Mouse (Mus musculus) kidney, adult 2 months (tissue): ENCODE measurements at regions not wholly inside any gene's neighbourhood (a gene's known extent, or its start where the extent isn't known, plus 50 kb on each side); places are given as distances from the start of the nearest gene placed in this dataset.

Experiments
- DNase-seq: peaks from one replicate; pipeline ENCODE4 v3.0.0; 2021
- H3K27ac ChIP-seq: fragments of 200-500 bp; 2 replicates; pipeline ENCODE4 v1.5.1; 2012; ENCODE audit warnings: low read depth, low read length, control low read depth, inconsistent platforms; ENCODE audit not compliant: insufficient read depth
- H3K27me3 ChIP-seq: fragments of 200-500 bp; replicated peaks from 2 replicates; pipeline ENCODE4 v1.6.1; 2012; ENCODE audit warnings: mild to moderate bottlenecking, moderate library complexity, low read length, inconsistent platforms; ENCODE audit not compliant: control insufficient read depth, insufficient read depth
- H3K36me3 ChIP-seq: fragments of 200-500 bp; 2 replicates; pipeline ENCODE4 v1.6.1; 2012; ENCODE audit warnings: mild to moderate bottlenecking, moderate library complexity, low read length, inconsistent platforms; ENCODE audit not compliant: control insufficient read depth, insufficient read depth
- H3K4me1 ChIP-seq: fragments of 200-500 bp; 2 replicates; pipeline ENCODE4 v1.6.1; 2011; ENCODE audit warnings: low read length; ENCODE audit not compliant: control insufficient read depth, insufficient read depth
- H3K4me3 ChIP-seq: fragments of 200-500 bp; 2 replicates; pipeline ENCODE4 v1.5.1; 2011; ENCODE audit warnings: mild to moderate bottlenecking, low read depth, low read length, control low read depth; ENCODE audit not compliant: insufficient read depth
- CTCF ChIP-seq: fragments of 200-500 bp; conservative IDR thresholded peaks from 2 replicates; pipeline ENCODE4 v1.5.1; 2011; ENCODE audit warnings: low read depth, mild to moderate bottlenecking, control low read depth, low read length, moderate library complexity, mixed read lengths; ENCODE audit not compliant: insufficient read depth, insufficient read length
- POLR2A ChIP-seq: fragments of 200-500 bp; IDR thresholded peaks from one replicate; pipeline ENCODE4 v1.6.1; 2011; ENCODE audit warnings: low read depth, low read length, control low read depth
- WGBS: fragments of 180-500 bp; shearing (Covaris S2); methylation state at CpG from one replicate; pipeline ENCODE4 v1.1.7; 2018; 5-methylcytosine and 5-hydroxymethylcytosine counted together

DNA sequence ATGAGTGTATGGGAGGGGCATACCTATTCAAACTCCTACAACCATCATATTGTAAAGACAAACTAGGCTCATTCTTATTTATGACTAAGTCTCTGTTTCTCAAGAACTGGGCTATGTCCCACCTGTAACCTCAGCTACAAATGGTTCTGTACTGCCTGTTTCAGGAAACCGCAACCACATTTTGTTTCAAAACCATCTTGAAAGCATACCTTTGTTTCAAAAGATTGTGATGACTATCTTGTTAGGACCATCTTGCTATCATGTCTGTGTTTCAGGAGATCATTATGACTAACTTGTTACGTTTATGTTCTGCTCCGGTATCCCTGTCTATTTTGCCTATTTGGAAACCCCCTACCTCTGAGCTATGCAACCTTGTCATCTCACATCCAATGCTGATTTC is 340.2 kb upstream of the Cblb start:
- H3K27me3 ChIP-seq, result no peaks in the 10 kb centered on the region
- 96% methylated on average over 3 of the region's 3 CpGs for WGBS
- no peak overlapping the region for H3K4me3 ChIP-seq
- no peak overlapping the region for H3K27ac ChIP-seq
- no peak for DNase-seq
- H3K4me1 ChIP-seq, result no peaks in the 10 kb centered on the region
- no peaks in the 10 kb centered on the region for H3K36me3 ChIP-seq
- TF ChIP-seq POLR2A (no peak), CTCF (no peak)

DNA sequence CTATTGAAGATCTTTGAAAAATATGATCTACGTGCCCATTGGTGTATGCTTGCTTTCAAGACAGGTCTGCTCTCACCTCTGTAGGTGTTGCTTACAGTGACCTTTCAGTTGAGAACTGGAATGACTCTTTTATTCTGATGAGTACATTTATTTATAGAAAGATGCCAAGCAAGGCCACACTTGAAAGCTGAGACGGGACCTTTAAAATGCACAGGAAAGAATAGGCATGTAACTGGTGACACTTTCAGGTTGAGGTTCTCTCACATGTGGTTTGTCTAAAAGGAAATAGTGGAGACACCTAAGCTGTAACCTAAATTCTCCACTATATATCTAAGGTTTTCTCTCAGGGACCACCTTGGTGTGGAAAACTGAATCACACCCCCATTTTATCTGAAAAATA is 326.0 kb upstream of the Cblb start:
- no peaks in the 10 kb centered on the region for H3K4me1 ChIP-seq
- no peaks in the 10 kb centered on the region for H3K27me3 ChIP-seq
- no peak overlapping the region for H3K27ac ChIP-seq
- DNase-seq, result no peak
- 74% methylated on average over 2 of the region's 2 CpGs for WGBS
- no peak overlapping the region for H3K4me3 ChIP-seq
- TF ChIP-seq POLR2A (no peak), CTCF (no peak)
- no peaks in the 10 kb centered on the region for H3K36me3 ChIP-seq

DNA sequence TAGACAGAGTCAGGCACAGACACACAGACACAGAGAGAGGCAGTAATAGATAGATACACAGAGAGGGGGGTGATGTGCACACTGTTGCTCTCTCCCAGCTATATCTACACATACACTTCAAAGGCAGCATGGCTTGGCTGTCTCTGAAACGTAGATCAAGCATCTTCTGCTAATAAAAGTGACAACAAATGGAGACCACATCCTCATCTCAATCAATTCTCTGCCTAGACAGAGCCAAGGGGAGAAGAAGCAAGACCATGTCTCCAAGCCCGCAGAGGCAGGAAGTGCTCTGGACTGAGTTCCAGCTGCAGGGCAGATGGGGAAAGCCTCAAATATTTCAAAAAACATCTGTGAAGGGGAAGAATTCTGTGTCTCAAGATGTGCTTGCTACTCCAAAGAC is 312.3 kb upstream of the Cblb start:
- H3K36me3 ChIP-seq, result no peaks in the 10 kb centered on the region
- no peak overlapping the region for H3K4me3 ChIP-seq
- no peak overlapping the region for H3K27ac ChIP-seq
- DNase-seq, result no peak
- WGBS, result 74% methylated on average over 2 of the region's 2 CpGs
- no peaks in the 10 kb centered on the region for H3K27me3 ChIP-seq
- TF ChIP-seq CTCF (no peak), POLR2A (no peak)
- H3K4me1 ChIP-seq, result no peaks in the 10 kb centered on the region

DNA sequence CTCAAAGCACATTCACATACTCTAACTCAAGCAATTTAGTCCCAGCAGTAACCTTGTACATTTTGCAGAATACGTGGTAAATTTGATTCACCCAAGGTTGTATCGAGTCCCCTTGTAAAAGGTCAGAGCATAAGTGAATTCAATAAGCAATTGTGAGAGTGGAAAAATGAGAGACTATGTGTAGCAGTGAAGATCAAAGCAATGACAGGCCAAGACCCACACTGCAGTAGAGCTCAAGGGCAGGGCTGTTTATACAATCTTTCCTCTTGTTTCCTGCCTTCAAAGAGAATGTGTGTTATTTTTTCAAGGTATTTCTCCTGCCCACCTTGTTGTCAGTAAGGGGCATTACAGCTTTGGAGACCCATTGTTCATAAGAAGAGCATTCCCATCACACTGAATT is 311.4 kb upstream of the Cblb start:
- Histone ChIP-seq H3K4me3 (no peak overlapping the region), H3K36me3 (no peaks in the 10 kb centered on the region), H3K27me3 (no peaks in the 10 kb centered on the region), H3K27ac (no peak overlapping the region), H3K4me1 (no peaks in the 10 kb centered on the region)
- no peak for DNase-seq
- WGBS, result 63% methylated on average over 2 of the region's 2 CpGs
- TF ChIP-seq CTCF, result no peak
- TF ChIP-seq POLR2A, result no peak

DNA sequence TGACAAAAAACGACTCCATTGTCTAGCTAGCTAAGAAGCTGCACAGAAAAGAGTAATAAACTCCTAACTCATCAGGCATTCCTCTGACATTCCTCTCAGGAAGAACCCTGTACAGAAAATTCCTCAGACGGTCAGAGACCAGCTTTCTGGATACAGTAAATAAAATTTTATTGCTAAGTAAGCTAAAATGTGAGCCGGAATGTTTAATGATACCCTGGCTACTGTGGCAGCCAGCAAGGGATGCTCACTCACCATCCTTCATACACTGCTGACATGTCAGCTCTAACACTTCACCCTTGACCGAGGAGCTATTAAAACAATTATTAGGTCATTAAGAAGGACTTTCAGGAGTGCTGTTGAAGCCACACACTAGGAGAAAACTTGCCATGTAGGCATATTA is 308.3 kb upstream of the Cblb start:
- TF ChIP-seq CTCF (no peak), POLR2A (no peak)
- Histone ChIP-seq H3K27me3 (no peaks in the 10 kb centered on the region), H3K27ac (no peak overlapping the region), H3K4me1 (no peaks in the 10 kb centered on the region), H3K36me3 (no peaks in the 10 kb centered on the region), H3K4me3 (no peak overlapping the region)
- no peak for DNase-seq
- 16% methylated on average over 4 of the region's 4 CpGs for WGBS

DNA sequence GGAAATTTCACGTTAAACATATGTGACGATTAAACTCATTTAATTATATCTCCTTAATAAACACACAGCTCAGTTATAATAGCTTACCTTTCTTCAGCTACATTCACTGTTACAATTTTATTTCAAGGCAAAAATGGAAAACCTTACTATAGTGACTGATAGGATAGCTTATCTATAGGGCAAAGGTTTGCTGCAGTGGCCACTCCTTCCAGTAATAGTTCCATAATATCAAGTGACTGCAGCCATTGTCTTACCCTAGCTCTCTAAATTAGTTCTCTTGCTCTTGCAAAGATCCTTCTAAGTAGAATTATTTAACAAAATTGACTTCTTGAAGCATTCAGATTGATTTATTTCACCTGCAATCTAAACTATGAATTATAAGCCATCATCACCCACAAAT is 289.1 kb upstream of the Cblb start:
- H3K4me3 ChIP-seq, result no peak overlapping the region
- TF ChIP-seq POLR2A, result no peak
- TF ChIP-seq CTCF, result no peak
- H3K27ac ChIP-seq, result no peak overlapping the region
- DNase-seq, result no peak
- H3K27me3 ChIP-seq, result no peaks in the 10 kb centered on the region
- 98% methylated on average over 2 of the region's 2 CpGs for WGBS
- H3K36me3 ChIP-seq, result no peaks in the 10 kb centered on the region
- no peaks in the 10 kb centered on the region for H3K4me1 ChIP-seq

DNA sequence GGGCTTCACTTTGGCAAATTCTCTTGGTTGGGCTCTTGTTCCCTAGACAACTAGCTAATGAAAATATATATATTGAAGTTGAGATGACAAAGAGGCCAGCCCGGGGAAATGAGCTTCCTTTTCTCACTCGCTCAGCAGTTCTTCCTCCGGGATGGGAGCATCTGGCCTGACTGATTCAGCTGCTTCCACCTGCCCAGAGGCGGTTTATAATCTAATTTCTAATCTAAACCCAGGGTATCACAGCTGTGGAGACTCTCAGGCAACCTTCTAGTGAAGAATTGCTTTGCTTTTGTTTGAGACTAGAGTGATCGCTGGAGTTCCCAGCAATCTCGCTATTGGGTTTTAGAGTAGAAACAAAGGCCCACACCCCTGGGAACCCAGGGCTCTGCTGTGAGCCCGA is 279.1 kb upstream of the Cblb start:
- Histone ChIP-seq H3K4me1 (no peaks in the 10 kb centered on the region), H3K4me3 (no peak overlapping the region), H3K27me3 (no peaks in the 10 kb centered on the region), H3K27ac (no peak overlapping the region), H3K36me3 (no peaks in the 10 kb centered on the region)
- DNase-seq, result no peak
- 77% methylated on average over 7 of the region's 7 CpGs for WGBS
- TF ChIP-seq CTCF (no peak), POLR2A (no peak)
